Mouse (Mus musculus) intestine, postnatal 0 days (tissue): ENCODE measurements around the gene Erc1. TPM values are rescaled to one million over a fixed set of nuclear protein-coding genes. Genes with fewer than 3 reads are reported as not detected.
A peak's percentile ranks its signal among the peaks of the same experiment; 100 is the strongest.

ENCODE experiments used
- ATAC-seq: fragments of 200-750 bp; cut with Nextera tagmentation; 2 replicates; pipeline ENCODE4 v1.8.0; 2017; ENCODE audit warnings: mild to moderate bottlenecking, moderate TSS enrichment, moderate library complexity
- H3K27ac ChIP-seq: fragments of 300-500 bp; sonication (generic); 2 replicates; pipeline ENCODE4 v1.5.1; 2014; ENCODE audit warnings: mild to moderate bottlenecking, low read depth, low read length, moderate library complexity
- H3K27me3 ChIP-seq: fragments of 300-500 bp; sonication (generic); replicated peaks from 2 replicates; pipeline ENCODE4 v1.6.1; 2014; ENCODE audit warnings: low read length, mixed read lengths; ENCODE audit not compliant: control insufficient read depth, insufficient read depth
- H3K36me3 ChIP-seq: fragments of 300-500 bp; sonication (generic); 2 replicates; pipeline ENCODE4 v1.6.1; 2014; ENCODE audit warnings: mild to moderate bottlenecking, moderate library complexity; ENCODE audit not compliant: control insufficient read depth, insufficient read depth
- H3K4me1 ChIP-seq: fragments of 300-500 bp; sonication (generic); replicated peaks from 2 replicates; pipeline ENCODE4 v1.6.1; 2014; ENCODE audit warnings: antibody characterized with exemption, low read length, mixed read lengths; ENCODE audit not compliant: control insufficient read depth, insufficient read depth
- H3K4me2 ChIP-seq: fragments of 300-500 bp; sonication (generic); replicated peaks from 2 replicates; pipeline ENCODE4 v1.6.1; 2014; ENCODE audit warnings: low read depth, mild to moderate bottlenecking, moderate library complexity
- H3K4me3 ChIP-seq: fragments of 300-500 bp; sonication (generic); 2 replicates; pipeline ENCODE4 v1.5.1; 2014; ENCODE audit warnings: low read depth, low read length
- H3K9ac ChIP-seq: fragments of 300-500 bp; sonication (generic); 2 replicates; pipeline ENCODE4 v1.6.1; 2014; ENCODE audit warnings: mild to moderate bottlenecking, low read depth, low read length
- H3K9me3 ChIP-seq: fragments of 300-500 bp; sonication (generic); 2 replicates; pipeline ENCODE4 v1.6.1; 2016; ENCODE audit warnings: mixed run types; ENCODE audit not compliant: control insufficient read depth
- CTCF ChIP-seq: sonication (generic); IDR thresholded peaks from 2 replicates; pipeline ENCODE4 v1.5.1; 2016; ENCODE audit warnings: low read depth, mild to moderate bottlenecking, control low read depth, antibody characterized with exemption, moderate library complexity
- WGBS: fragments of 180-500 bp; shearing (Covaris S2); extraction: QIAGEN DNeasy Blood & Tissue Kit; methylation state at CpG from one replicate; pipeline ENCODE4 v1.1.7; 2014; 5-methylcytosine and 5-hydroxymethylcytosine counted together
- polyA plus RNA-seq: library from polyadenylated mRNA; unstranded; fragments of >200 nt; fragmentation: Nextera tagmentation; extraction: Ambion mirVana; gene quantifications from 2 replicates; pipeline ENCODE4 v1.2.1, GENCODE M21; 2015

Erc1 gene
- polyA plus RNA-seq, 1 experiment from 2014 or later, result 4.5 TPM

- no peak for ATAC-seq
- TF ChIP-seq CTCF, result no peak
- H3K36me3 ChIP-seq, result no peaks in the 10 kb centered on the region
- WGBS, result 24% methylated on average over 11 of the region's 11 CpGs
- H3K4me3 ChIP-seq, result peak overlapping the region; percentile 92
- peak overlapping the region; percentile 79 for H3K9ac ChIP-seq
- H3K27me3 ChIP-seq, result no peaks in the 10 kb centered on the region
- H3K9me3 ChIP-seq, result no peaks in the 10 kb centered on the region
- no peak overlapping the region for H3K27ac ChIP-seq
- H3K4me1 ChIP-seq, result no peaks in the 10 kb centered on the region
- H3K4me2 ChIP-seq, result peak overlapping the region; percentile 91
Measured at GRCm38 (mm10) chr6:119846751-119847517, 1.0 kb downstream of the Erc1 start.

GRCm38 (mm10) chr6:119829951-119830350 is 18.0 kb downstream of the Erc1 start:
- 81% methylated on average over 5 of the region's 5 CpGs for WGBS
- no peak overlapping the region for H3K4me3 ChIP-seq

DNA sequence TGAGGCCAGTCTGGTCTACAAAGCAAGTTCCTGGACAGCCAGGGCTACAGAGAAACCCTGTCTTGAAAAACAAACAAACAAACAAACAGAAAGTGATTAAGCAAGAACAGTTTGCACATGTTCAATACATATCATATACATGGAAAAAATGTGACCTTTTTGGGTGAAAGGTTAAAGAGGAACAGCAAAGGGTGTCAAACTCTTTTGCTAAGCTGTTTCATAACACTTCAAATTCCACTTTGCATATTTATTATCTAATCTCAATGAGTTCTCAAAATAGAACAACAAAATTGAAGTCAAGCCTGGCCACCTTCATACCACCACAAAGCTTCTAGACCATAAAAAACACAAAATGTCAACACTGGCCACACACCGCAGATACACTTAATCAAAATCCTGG is 19.8 kb downstream of the Erc1 start:
- Histone ChIP-seq H3K27me3 (no peaks in the 10 kb centered on the region), H3K9ac (no peak overlapping the region), H3K27ac (no peak overlapping the region), H3K36me3 (0 out of 2 replicates have a peak, but pooled peaks cover 3% of the 10 kb centered on the region), H3K4me1 (no peaks in the 10 kb centered on the region), H3K4me3 (no peak overlapping the region), H3K4me2 (no peak overlapping the region), H3K9me3 (no peaks in the 10 kb centered on the region)
- 92% methylated on average over 1 of the region's 1 CpGs for WGBS
- no peak for ATAC-seq
- no peak for TF ChIP-seq CTCF

More at GRCm38 (mm10) chr6:119829951-119830350, 18.0 kb downstream of the Erc1 start:
- Histone ChIP-seq H3K9me3 (no peaks in the 10 kb centered on the region), H3K27me3 (no peaks in the 10 kb centered on the region), H3K4me2 (no peak overlapping the region), H3K27ac (no peak overlapping the region), H3K36me3 (no peaks in the 10 kb centered on the region), H3K4me1 (no peaks in the 10 kb centered on the region), H3K9ac (no peak overlapping the region)
- no peak for TF ChIP-seq CTCF
- ATAC-seq, result no peak

GRCm38 (mm10) chr6:119826701-119827100 is 21.3 kb downstream of the Erc1 start:
- no peak overlapping the region for H3K4me2 ChIP-seq
- H3K36me3 ChIP-seq, result 0 out of 2 replicates have a peak, but pooled peaks cover 3% of the 10 kb centered on the region
- no peak overlapping the region for H3K9ac ChIP-seq
- ATAC-seq, result no peak
- 74% methylated on average over 4 of the region's 4 CpGs for WGBS
- H3K4me1 ChIP-seq, result no peaks in the 10 kb centered on the region
- H3K4me3 ChIP-seq, result no peak overlapping the region
- H3K27me3 ChIP-seq, result no peaks in the 10 kb centered on the region
- no peak for TF ChIP-seq CTCF
- no peak overlapping the region for H3K27ac ChIP-seq
- no peaks in the 10 kb centered on the region for H3K9me3 ChIP-seq

DNA sequence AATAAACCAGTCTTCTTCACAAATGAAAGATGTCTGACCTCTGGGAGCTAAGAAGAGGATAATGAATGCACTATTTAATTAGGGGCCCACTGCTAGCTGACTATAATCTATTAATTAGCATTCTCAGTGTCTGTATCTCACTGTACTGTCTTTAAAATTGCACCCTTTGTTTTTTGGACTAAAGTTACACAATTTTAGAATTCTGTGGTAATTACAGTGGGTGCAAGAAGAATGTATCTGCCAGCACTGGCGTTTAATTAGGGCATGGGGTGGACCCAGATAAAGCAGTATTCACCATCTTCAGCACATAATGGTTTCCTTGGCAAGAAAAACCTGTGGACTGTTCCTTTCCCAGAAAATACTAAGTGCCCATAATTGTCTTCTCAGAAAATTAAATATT is 25.8 kb downstream of the Erc1 start:
- no peak for ATAC-seq
- Histone ChIP-seq H3K4me2 (no peak overlapping the region), H3K27me3 (no peaks in the 10 kb centered on the region), H3K9ac (no peak overlapping the region), H3K36me3 (0 out of 2 replicates have a peak, but pooled peaks cover 3% of the 10 kb centered on the region), H3K27ac (no peak overlapping the region), H3K4me1 (no peaks in the 10 kb centered on the region), H3K4me3 (no peak overlapping the region), H3K9me3 (no peaks in the 10 kb centered on the region)
- TF ChIP-seq CTCF, result no peak
- WGBS, result 68% methylated on average over 1 of the region's 1 CpGs

DNA sequence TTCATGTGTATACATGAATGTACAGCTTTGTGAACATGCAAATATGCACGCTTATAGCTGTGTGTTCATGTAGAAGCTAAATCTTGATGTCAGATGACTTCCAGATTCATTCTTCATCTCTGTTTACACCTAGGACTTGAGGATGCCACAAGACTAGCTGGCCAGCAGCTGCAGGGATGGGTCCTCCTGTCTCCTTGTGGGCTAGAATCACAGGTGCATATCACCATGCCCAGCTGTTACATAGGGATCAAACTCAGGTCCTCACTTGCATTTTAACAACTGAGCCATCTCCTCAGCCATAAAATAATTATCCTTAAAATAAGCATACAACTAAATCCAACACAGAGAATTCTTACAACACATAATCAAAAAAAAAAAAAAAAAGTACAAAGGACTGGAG is 26.8 kb downstream of the Erc1 start:
- Histone ChIP-seq H3K27me3 (no peaks in the 10 kb centered on the region), H3K4me2 (no peak overlapping the region), H3K9me3 (no peaks in the 10 kb centered on the region), H3K4me1 (no peaks in the 10 kb centered on the region), H3K27ac (no peak overlapping the region), H3K4me3 (no peak overlapping the region), H3K9ac (no peak overlapping the region), H3K36me3 (0 out of 2 replicates have a peak, but pooled peaks cover 3% of the 10 kb centered on the region)
- no peak for ATAC-seq
- 98% methylated on average over 1 of the region's 1 CpGs for WGBS
- no peak for TF ChIP-seq CTCF
